Mouse (Mus musculus) ES-E14 (cell line): Measurements from ENCODE around the gene Polr1e.

Experiments used
- CHD2 ChIP-seq: IDR thresholded peaks from 2 replicates; pipeline ENCODE4 v1.6.1; 2014; ENCODE audit warnings: mild to moderate bottlenecking, low read depth, low read length, inconsistent platforms
- HCFC1 ChIP-seq: IDR thresholded peaks from 2 replicates; pipeline ENCODE4 v1.6.1; 2012; ENCODE audit warnings: low read length, inconsistent platforms, borderline replicate concordance; ENCODE audit not compliant: insufficient read depth
- MAFK ChIP-seq: IDR thresholded peaks from 2 replicates; pipeline ENCODE4 v1.6.1; 2014; ENCODE audit warnings: mild to moderate bottlenecking, low read depth, low read length, inconsistent platforms; ENCODE audit not compliant: insufficient read depth
- ZC3H11A ChIP-seq: IDR thresholded peaks from 2 replicates; pipeline ENCODE4 v1.6.1; 2012; ENCODE audit warnings: low read depth, mild to moderate bottlenecking, inconsistent platforms, low read length, borderline replicate concordance
- ZNF384 ChIP-seq: IDR thresholded peaks from 2 replicates; pipeline ENCODE4 v1.6.1; 2012; ENCODE audit warnings: low read depth, low read length, inconsistent platforms

DNA sequence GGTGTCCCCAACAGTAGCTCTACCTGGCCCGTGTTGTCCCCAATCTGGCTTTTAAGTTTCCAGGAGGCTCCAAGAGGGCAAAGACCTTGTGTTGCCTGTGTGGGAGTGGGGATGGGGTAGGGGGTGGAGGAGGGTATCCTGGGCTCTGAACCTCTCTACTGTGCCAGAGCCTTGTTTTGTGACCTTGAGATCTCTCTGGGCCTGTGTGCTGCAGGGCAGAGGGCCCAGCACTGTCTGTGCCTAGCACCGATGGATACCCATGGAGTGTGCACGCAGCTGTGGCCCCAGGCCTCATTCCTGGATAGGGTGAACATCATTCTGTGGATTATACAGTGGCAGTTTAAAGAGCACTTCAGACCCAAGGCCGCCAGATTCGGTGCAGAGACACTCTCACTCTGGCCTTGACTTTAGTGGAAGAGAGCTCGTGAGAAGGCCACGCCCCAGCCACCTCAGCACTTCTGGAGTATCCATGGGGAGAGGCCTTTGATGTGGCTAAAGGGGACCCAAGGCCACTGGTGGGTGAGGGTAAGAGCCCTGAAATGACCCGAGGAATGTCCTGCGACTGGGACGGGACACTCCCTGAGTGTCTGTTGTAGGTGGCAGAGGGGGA is 35.1 kb upstream of the Polr1e start:
- TF ChIP-seq CHD2: no peak
- TF ChIP-seq ZC3H11A: no peak
- TF ChIP-seq ZNF384: no peak
- 0 out of 2 replicates have a peak, but pooled peaks have one; percentile 25 for TF ChIP-seq MAFK
- no peak for TF ChIP-seq HCFC1
